Mouse (Mus musculus): Measurements from ENCODE around the gene Serpina1e.

The Serpina1e gene

GRCm38 (mm10) chr12:103958798-103959197 lies at the start of gene Serpina1e:
Serpina1e (minus strand) TSS chr12:103958975.
- DNase-seq (ENCODE audit: low spot score in 2 of 2): no peak

- no peak for DNase-seq (ENCODE audit: low spot score in 2 of 2)
Measured at GRCm38 (mm10) chr12:104004689-104005088, 45.9 kb upstream of the Serpina1e start.

DNA sequence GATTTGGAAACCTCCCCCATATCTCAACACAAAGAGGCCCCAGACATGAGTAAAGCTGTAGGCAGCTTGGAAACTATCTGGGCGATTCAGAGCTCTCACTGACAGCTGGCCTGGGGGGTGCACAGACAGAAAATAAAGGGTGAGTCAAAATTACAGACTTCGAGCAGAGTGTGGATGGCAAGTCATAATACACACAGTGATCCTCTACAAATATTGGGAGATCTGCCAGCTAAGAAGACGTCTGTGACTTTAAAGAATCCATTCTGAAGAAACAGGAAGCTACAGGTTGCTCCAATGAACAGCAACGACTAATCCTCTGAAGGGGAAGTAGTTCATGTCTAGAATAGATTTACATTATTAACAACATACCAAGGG lies 44.5 kb upstream of the Serpina1e start:
- no peak for DNase-seq (ENCODE audit: low spot score in 2 of 2)

GRCm38 (mm10) chr12:104002569-104003237 lies 43.9 kb upstream of the Serpina1e start:
- no peak for DNase-seq (ENCODE audit: low spot score in 2 of 2)

DNA sequence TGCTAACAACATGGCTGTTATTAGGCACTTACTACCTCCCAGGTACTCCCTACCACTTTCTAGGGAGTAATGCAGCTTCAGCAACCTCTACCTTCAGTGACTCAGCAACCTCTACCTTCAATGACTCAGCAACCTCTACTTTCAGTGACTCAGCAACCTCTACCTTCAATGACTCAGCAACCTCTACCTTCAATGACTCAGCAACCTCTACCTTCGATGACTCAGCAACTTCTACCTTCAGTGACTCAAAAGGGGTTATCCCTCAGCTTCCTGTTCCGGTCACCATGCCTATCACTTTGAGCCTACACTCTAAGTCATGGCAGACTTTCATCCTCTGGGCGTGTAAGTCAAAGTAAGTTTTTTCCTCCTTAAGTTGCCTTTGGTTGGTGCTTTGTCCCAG lies 41.8 kb upstream of the Serpina1e start:
- DNase-seq (ENCODE audit: low spot score in 2 of 2): no peak

DNA sequence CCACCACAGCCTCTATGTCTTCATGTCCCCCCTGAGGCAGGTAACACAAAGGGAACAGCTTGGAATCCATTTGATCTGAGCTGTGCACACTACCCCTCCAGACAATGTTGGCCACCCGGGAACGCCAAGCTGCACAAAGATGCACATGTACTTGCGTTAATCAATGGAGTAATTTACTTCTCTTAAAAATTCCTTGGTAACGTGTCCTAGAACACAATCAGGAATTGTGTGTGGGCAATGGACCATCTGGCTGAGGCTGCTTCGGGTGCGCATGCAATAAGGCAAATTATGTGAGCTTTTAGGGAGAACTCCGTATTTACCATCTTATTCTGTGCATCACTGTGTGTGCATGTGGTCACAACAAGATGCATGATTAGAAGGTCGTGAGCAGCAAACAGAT lies 40.8 kb upstream of the Serpina1e start:
- DNase-seq (ENCODE audit: low spot score in 2 of 2): no peak

DNA sequence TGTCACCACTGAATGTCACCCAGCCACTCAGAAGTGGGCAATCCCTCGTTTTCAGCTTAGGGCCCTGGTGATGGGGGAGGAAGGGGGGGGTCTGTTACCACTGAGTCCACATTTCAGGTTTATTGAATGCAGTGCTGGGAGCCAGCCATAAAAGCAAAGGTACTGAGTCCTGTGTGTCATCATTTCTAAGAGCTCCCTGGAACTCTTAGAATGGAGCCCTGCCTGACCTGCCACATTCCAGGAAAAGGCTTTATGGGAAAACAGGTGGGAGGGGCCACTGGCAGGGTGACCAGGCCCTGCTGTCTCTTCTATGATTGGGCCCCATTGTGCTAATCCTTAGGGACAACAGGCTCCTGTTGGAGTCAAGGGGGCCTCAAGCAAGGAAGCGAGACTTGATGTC lies 37.7 kb upstream of the Serpina1e start:
- DNase-seq (ENCODE audit: low spot score in 2 of 2): no peak

DNA sequence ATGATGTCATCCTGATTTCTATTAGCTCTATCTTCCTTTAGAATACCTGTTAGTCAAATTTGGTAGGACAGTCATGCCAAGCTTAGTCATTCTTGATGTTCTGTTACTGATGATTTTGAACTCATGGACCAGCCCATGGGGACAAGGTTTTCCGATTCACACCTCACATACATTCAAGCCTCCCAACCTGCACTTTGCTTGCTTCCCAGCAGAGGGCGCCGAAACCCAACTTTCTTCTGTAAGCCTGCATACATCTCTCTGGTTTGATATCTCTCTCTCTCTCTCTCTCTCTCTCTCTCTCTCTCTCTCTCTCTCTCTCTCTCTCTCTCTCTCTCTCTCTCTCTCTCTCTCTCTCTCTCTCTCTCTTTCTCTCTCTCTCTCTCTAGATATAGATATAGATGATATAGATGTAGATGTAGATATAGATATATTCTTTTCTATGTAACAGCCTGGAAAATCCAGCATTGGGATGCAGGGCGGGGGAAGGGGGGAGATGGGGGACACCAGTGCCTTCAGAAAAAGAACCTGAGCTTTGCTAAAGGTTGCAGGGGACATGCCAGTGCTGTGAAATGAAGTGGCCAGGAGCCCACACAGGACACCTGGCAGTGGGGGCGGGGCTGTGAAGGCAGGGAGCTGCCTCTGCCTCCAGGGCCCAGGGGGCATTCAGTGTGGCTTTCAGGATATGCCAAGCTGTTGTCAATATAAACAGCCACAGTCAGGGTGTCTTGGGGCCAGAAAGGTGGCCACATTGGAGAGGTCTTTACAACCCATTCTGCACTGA lies 36.7 kb upstream of the Serpina1e start:
- peak; percentile 35 to 73 for DNase-seq (ENCODE audit: low spot score in 2 of 2)

GRCm38 (mm10) chr12:103992945-103993344 lies 34.2 kb upstream of the Serpina1e start:
- DNase-seq (ENCODE audit: low spot score in 2 of 2): peak in 1 of 2 experiments; percentile 15

DNA sequence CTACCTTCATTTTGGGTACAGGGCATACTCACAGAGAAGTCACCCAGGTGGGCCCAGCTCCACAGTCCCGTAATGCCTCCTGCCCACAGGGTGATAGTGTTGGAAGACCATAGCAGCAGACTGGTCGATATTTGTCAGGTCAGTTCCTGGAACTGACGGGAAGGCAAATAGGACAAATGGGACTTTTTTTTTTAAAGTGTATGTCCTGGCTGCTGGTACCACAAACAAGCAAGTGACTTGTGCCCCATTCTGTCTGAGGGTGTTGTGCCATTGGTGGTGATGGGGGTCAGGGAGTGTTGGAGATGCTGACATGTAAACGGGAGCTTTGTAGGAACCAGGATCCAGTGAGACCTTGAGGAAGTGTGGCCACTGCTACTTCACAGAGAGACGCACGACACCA lies 31.1 kb upstream of the Serpina1e start, which contains the start of gene Serpina11:
TSS of gene Serpina11 (minus strand) at position 101 of the 400 bp plus-strand sequence.
- DNase-seq (ENCODE audit: low spot score in 2 of 2): no peak

GRCm38 (mm10) chr12:103989514-103989767 lies 30.7 kb upstream of the Serpina1e start:
- no peak for DNase-seq (ENCODE audit: low spot score in 2 of 2)

DNA sequence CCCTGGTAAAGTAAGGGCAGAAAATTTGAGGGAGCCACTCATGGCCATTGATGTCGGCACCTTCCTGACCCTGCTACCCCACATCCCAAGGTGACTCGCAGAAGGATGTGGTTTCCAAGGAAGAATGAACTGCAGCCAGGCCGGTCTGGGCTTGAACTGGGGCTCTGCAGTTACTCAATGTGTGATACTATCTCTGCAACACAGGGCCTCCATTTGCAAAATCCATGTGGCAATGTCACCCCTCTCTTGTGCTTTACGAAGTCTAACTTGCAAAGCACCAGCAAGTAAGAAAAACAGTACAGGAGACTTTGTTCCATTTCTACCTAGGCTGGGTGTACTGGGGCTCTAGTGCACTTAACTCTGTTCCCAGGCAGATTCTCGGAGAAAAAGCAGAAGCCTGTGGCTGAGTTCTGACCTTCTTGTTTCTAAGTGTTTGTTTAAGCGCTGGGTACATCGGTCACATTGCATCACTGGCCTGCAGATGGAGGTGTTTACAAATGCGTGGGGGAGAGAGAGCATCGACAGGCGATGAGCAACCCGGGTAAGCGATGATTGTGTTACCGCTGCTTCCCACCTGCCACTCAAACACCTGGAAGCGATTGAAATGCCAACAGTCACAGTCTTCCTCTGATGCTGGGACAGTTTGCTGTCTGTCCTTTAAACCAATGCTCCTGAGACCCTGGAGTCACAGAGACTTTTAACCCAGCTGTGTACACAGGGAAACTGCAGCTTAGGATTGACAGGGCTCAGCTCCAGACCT lies 30.2 kb upstream of the Serpina1e start:
- DNase-seq (ENCODE audit: low spot score in 2 of 2): no peak

- no peak for DNase-seq (ENCODE audit: low spot score in 2 of 2)
Measured at GRCm38 (mm10) chr12:103985868-103986267, 27.1 kb upstream of the Serpina1e start.

DNA sequence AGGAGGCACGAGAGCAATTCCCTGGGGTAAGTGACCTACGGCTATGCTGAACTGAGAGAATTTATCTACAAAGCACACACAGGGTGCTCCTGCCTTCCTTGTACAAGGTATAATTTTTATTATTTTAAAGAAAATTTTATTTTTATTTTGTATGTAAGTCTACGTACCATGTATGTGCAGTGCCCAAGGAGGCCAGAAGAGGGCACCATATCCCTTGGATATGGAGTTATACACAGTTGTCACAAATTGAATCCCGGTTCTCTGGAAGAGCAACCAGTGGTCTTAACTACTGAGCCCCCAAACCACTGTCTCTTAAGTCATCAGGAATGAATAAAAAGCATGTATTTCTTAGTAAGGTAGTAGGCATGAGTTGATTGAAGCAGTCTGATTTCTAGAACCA lies 26.2 kb upstream of the Serpina1e start:
- DNase-seq (ENCODE audit: low spot score in 2 of 2): no peak

GRCm38 (mm10) chr12:103981646-103982360 lies 23.0 kb upstream of the Serpina1e start:
- no peak for DNase-seq (ENCODE audit: low spot score in 2 of 2)

DNA sequence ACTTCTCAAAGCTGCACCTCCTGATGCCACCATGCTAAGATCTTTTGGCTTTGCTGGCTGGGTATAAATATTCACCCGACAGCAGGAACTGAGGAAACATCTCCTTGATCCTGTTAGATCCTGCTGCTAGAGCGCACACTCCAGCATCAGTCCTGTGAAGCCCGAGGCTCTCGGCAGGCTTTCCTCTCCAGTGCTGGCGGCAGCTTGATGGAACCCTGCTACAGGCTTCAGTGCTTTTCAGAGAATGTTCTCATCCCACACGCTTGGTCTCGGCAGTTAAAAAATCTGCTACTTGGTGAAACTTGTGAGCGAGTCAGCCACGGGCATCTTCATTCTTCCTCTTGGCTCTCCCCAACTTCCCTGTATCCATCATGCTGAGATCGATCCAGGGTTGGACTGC lies 19.5 kb upstream of the Serpina1e start:
- no peak for DNase-seq (ENCODE audit: low spot score in 2 of 2)

DNA sequence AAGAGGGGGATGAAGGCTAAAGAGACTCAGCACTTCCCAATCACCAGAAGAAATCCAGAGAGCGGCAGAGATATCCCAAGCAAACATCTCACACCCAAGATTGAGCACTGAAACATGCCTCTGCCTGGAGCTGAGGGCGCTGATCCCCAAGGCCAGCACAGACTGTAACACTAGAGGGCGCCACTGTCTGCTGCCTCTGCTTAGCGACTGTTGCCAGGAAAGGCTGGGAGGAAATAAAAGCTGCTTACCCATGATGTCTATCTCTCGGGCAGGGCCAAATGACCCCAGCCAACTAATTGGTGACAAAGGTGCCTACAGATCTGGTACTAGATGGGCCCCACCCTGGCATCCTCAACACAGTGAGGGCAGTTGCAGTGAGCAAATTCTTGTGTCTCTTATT lies 19.1 kb upstream of the Serpina1e start:
- DNase-seq (ENCODE audit: low spot score in 2 of 2): no peak

GRCm38 (mm10) chr12:103977060-103977459 lies 18.3 kb upstream of the Serpina1e start:
- no peak for DNase-seq (ENCODE audit: low spot score in 2 of 2)

DNA sequence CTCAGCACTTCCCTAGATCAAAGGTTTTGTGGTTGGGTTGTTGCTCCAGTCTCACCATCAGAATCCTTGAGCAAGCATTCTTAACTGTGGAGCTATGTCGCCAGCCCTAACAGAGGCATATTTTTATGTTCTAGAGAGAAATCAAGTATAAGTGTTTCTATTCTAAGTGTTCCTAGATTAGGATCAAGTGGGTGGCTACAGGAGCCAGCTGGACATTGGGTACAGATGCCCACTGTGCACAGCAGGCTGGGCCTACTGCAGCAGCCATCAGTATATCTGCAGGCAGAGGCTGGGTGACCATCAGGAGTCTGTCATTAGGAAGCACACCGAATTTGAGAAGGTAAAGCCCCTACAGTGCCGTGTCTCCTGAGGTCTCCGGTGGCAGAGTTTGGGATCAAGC lies 12.3 kb upstream of the Serpina1e start:
- no peak for DNase-seq (ENCODE audit: low spot score in 2 of 2)

- DNase-seq (ENCODE audit: low spot score in 2 of 2): no peak
Measured at GRCm38 (mm10) chr12:103969577-103970116, 10.9 kb upstream of the Serpina1e start.

GRCm38 (mm10) chr12:103966761-103967160 lies 8.0 kb upstream of the Serpina1e start:
- no peak for DNase-seq (ENCODE audit: low spot score in 2 of 2)

- DNase-seq (ENCODE audit: low spot score in 2 of 2): no peak
Measured at GRCm38 (mm10) chr12:103963288-103963687, 4.5 kb upstream of the Serpina1e start.

All from spleen, postnatal 4 days (tissue).